Mouse (Mus musculus): ENCODE results near the gene Phf19.
A peak's percentile ranks its signal among the peaks of the same experiment; 100 is the strongest.

The Phf19 gene

DNA sequence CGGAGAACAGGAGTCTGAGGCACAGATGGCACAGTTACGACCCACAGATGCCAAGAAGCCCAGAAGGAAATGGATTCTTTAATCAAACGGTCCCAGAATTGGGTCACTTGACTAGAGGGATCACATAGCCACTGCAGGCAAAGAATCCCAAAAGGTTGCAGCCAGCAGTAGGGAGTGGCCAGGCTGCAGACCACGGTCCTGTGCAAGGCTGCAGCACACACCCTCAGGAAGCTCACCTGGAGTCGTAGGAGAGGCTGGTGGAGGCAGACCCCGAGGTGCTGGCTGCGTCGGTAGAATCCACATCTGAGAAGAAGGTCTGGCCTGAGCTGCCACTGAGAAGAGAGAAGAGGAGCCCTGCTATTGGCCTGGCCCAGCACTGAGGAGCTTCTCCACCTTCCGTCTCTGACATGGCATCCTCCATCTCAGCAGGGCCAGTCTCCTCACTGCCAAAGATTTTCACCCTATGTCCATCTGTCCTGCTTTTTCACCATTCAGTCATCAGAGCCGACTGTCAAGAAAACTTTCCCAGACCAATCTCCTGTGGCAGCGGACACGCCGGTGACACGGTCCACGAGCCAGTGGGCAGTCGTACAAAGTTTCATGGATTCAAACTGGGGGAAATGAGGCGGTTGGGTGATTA is 16.9 kb downstream of the Phf19 start:
- DNase-seq (ENCODE audit: low read depth), result no peak

DNA sequence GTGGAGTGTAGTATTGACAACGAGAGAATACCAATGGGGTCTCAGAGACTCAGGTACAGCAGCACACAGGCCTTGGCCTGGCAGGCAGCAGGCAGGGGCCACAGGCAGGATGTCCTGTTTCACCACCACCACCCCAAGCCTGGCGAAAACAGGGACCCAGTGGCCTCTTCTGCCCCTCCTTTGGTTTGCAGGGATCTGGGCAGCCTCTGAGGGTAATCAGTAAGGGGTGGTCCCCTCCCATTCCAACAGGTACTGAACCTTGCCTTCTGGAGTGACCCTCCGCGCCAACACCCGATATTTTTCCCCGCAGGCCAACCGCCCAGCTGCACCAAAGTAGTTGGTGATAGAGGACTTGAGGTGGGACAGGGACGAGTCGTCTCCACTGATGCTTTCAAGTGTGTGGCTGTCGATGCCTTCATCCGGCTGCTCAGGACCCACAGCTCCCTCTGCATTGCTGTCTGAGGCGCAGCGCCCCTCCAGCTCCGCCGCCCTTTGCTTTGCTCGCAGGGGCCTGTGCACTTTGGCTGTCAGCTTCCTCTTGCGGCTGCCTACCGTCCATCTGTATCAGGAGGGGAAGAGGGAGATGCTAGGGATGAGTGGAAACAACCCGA is 18.2 kb downstream of the Phf19 start:
- DNase-seq (ENCODE audit: low read depth), result no peak

DNA sequence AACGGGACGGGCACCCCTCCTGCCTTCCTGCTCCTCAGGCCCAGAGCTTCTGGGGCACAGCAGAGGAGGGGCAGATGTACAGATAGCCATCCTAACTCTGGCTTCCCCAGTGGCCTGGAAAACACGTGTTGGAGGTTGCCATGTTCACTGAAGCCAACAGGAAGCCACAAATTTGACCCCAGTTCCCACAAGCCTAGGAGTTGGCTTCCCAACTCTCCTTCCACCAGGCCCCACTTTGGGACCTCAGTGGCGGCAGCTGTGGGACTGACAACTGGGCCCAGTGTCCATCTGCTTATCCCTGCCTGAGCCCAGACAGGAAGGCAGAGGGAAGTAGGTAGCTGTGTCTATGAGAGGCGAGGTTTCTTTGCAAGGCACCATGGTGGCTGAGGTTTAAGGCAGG is 19.9 kb downstream of the Phf19 start:
- no peak for DNase-seq (ENCODE audit: low read depth)

DNA sequence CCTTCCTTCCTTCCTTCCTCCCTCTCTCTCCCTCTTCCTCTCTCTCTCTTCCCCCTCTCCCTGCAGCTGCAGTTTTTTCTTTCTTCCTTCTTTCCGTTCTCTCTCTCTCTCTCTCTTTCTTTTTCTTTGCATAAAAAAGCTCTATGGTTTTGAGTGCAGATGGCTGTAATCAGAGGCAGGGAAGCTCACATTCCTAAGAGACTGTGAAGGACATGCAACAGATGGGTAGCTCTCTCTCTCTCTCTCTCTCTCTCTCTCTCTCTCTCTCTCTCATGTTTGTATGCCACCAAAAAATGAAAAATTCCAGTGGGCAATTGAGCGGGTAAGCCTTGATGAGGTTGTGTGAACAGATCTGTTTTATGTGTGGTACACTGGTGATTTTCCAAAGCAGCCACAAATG is 29.6 kb downstream of the Phf19 start:
- DNase-seq (ENCODE audit: low read depth), result no peak

DNA sequence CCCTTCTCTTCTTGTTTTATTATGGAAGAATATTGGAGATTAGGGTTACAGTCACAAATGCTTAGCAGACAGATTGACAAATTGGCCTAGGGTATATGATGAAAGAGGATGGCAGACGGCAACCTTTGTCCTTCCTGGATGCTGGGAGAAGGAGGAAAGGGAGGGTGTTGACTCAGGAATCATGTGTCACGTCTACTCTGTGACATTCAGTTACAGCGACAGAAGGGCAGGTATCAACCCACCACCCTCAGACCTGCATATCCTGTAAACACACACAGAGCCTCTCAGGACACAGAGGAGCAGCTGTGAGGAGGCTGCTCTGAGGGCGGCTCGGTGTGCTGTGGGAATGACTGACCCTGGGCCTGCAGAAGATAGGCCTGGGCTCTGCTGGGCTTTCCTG is 30.6 kb downstream of the Phf19 start:
- no peak for DNase-seq (ENCODE audit: low read depth)

DNA sequence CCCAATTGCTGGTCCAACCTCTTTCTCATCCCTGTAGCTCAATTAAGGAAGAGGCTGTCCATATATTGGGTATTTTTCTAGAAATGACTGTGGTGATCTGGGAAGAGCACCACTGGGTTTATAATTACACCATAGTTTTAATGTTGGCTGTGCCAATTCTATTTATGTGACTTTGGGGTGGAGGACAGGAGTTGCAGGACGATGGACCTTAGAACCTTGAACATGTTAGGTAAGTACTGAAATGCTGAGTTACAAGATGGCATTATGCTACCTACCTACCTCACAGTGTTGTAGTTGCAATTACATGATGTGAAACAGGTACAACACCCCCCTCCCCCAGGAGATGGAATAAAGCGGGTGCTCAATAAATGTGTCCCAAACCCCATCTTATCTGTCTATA is 31.1 kb downstream of the Phf19 start:
- no peak for DNase-seq (ENCODE audit: low read depth)

DNA sequence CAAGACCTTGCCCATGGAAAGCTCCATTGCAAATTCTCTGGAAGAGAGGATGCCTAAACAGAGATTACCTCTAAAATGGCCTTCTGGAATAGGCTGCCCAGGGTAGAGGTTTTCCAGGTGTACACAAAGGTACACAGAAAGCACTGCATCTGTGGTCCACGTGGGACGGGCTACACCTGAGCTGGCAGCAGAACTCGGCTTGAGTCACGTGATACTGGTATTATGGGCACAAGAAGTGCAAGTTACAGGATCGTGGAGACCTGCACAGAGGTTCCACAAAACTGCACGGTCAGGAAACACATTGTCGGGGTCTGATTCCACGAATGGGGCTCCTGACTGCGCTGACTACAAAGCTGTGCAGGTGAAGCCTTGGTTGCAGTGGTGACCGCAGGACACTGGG is 33.8 kb downstream of the Phf19 start:
- DNase-seq (ENCODE audit: low read depth), result no peak

DNA sequence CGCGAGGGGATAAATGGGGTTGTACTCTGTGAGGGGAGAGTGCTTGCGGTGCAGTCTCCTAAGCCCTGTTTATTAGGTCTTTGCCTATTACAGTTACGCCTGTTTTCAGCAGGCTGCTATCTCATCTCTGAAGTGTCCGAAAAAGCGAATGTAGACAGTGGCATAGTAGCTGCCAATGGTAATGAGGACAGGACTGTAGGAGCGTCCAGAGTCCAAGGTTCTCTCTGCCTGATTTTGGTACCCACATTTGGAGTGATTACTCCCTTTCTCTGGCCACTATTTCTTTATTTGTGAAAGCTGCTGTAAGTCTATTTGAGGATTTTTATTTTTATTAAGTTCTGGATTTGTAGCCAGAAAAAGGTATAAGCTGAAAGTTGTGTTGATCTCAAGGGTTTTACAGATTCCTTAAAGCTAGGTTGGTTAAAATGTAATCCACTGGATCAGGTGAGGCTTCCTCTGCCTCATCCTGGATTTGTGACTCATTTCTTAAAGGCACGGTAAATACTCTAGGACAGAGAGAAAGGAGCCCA is 38.9 kb downstream of the Phf19 start, which contains the start of gene Psmd5:
Psmd5 (minus strand) TSS at position 153 of the 530 bp plus-strand sequence.
- no peak for DNase-seq (ENCODE audit: low read depth)

DNA sequence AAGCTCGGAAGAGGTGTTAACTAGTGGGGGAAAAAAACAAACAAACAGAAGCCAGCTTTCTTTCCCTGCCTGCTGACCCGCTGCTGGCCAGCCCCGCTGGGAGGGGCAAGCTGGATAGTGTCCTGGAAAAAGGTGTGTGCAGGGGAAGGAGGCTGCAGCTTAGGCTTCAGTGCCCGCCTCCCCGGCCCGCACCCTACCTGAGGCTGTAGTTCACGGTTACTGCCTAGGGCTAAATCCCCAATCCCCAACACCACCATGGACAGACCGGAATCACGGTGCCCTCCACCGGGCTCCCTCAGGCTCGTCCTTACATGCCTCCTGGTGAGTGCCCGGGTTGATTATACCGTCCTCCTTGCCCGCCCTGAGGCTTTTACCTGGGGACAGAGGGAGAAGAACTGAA is 39.6 kb downstream of the Phf19 start, which contains the start of gene Cutal:
Cutal (plus strand) TSS at position 126 of the 400 bp plus-strand sequence.
- no peak for DNase-seq (ENCODE audit: low read depth)

DNA sequence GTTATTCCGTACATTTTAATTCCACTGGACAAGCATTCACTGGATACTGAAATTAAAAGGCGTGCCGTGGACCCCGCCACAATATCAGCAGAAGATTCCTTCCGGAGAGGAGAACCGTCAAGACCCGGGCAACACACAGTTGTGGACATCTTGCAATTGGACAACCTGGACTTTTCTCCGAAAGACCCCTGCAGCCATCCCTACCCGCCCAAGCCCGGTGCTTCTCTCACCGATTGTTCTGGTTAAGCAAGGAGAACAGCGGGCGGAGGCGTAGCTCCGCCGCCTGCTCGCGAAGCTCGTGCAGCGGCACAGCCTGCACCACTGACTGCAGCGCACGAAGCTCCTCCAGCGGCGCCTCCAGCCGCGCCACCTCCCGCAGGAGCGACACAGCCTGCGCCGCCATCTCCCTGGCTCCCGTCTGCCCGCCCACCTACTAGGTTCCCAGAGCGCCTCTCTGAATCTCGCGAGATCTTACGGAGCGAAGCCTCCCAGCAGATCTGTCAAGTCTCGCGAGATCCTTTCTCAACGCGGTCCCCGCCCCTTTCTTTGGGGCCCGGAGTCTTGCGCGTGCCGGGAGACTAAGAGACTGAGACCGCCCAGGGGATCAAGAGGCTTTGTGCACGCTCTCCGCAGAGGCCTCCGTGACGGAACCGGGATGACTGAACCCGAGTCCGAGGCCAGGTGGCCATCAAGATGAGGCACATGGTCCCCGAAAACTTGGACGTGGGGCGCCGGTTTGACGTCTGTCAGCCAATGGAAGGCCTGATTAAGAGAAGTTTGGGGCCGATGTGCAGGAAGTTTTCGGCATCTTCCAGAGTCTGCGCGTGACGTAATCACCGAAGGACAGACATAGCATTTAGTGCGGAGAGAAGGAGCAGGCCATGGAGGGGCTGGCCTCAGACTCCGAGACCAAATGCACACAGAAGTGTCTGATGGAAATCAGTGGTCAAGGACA is 43.0 kb downstream of the Phf19 start:
- peak; percentile 100 for DNase-seq (ENCODE audit: low read depth)

DNA sequence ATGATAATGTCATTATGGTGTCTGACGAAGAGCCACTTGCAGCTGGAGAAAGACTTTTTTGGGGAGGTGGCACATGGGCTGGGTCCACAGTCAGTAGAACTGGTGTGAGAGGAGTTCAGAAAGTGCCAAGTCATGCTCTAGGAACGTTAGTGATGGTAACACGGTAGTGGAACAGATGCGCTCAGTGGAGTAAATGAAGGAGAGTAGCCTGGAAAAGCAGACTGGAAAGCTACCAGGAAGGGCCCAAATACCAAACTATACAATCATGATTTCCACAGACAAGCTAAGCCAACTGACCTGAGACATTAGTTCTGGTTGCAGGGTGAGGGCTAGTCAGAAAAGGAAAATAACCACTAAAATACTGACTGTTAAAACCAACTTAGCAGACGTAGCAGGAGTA is 44.1 kb downstream of the Phf19 start:
- peak; percentile 37 for DNase-seq (ENCODE audit: low read depth)

DNA sequence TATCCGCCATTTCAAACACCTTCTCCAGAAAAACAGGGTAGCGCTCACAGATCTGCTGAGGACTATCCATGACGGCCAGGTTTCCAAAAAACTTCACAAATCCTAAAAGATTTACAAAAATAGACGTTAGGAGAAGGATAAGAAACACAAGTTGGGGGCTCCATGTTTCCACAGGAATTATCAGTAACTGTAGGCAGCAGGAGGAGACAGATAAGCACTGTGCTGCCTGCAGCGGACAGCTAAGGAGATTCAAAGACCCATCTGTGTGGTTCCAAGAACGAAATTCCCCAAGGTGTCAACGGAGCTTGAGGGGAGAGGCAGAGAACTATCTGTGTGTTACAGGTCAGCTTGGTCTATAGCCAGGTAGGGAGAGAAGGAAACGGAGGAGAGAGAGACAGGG is 56.1 kb downstream of the Phf19 start:
- no peak for DNase-seq (ENCODE audit: low read depth)

DNA sequence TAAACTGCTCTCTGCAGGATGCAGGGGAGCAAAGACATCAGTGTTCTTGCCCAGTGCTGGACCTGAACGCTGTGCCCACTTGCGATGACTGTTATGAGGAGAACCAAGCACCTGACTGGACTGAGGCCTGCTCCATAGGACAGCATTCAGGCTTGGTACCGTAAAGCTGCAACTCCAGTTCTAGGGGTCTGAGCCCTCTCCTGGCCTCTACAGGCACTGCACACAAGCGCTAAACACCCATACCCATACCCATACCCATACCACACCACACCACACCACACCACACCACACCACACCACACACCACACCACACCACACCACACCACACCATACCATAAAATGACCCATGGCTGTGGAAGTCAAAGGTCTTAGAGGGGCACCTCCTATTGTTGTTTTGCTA is 58.6 kb downstream of the Phf19 start:
- no peak for DNase-seq (ENCODE audit: low read depth)

DNA sequence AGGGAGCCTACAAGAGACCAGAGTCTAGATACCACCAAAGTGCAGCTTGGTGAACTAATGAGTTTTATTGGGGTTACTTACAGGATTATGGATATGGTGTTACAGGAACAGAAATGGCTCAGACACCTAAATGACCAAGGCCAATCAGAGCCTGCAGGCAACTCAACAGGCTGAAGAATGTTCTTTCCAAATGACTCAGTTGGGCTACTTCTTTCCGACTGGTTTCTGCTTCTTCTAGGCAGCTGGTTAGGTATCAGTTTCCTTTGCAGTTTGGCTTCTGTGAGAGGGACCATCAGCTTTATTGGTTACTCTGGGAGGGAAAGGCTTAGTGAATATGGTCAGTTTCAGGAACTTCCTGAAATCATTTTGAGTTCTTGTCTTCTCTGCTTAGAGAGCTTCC is 66.1 kb downstream of the Phf19 start:
- no peak for DNase-seq (ENCODE audit: low read depth)

All from c-Kit-positive CD71-negative TER-119-negative erythroid progenitor cells, embryonic 14.5 days (primary cell).